Mouse (Mus musculus) testis, adult 2 months (tissue): ENCODE data around the gene Rsad2. TPM values are rescaled to one million over a fixed set of nuclear protein-coding genes. Genes with fewer than 3 reads are reported as not detected.
"Not testable (repeated sequence)": the region's sequence is repeated elsewhere in the genome, so short reads cannot be mapped to it uniquely, and the experiment has no call there.

Experiments
- H3K27ac ChIP-seq: fragments of 200-500 bp; 2 replicates; pipeline ENCODE4 v1.5.1; 2012; ENCODE audit warnings: low read depth, low read length; ENCODE audit not compliant: control insufficient read depth, insufficient read depth
- H3K27me3 ChIP-seq: fragments of 200-500 bp; 2 replicates; pipeline ENCODE4 v1.6.1; 2012; ENCODE audit warnings: mild to moderate bottlenecking, low read length, moderate library complexity; ENCODE audit not compliant: control insufficient read depth, insufficient read depth
- H3K36me3 ChIP-seq: fragments of 200-500 bp; 2 replicates; pipeline ENCODE4 v1.6.1; 2012; ENCODE audit warnings: mild to moderate bottlenecking, low read length; ENCODE audit not compliant: control insufficient read depth, insufficient read depth
- H3K4me1 ChIP-seq: fragments of 200-500 bp; 2 replicates; pipeline ENCODE4 v1.6.1; 2012; ENCODE audit warnings: low read length; ENCODE audit not compliant: control insufficient read depth, insufficient read depth
- H3K4me3 ChIP-seq: fragments of 200-500 bp; 2 replicates; pipeline ENCODE4 v1.5.1; 2012; ENCODE audit warnings: low read depth, mild to moderate bottlenecking, low read length, moderate library complexity, mixed read lengths; ENCODE audit not compliant: control insufficient read depth
- CTCF ChIP-seq: fragments of 200-500 bp; IDR thresholded peaks from 2 replicates; pipeline ENCODE4 v1.5.1; 2012; ENCODE audit warnings: low read depth, mild to moderate bottlenecking, inconsistent platforms, low read length, moderate library complexity; ENCODE audit not compliant: control insufficient read depth, insufficient read depth, insufficient replicate concordance
- POLR2A ChIP-seq: fragments of 200-500 bp; IDR thresholded peaks from 2 replicates; pipeline ENCODE4 v1.6.1; 2012; ENCODE audit warnings: low read depth, mild to moderate bottlenecking, inconsistent platforms, low read length, moderate library complexity; ENCODE audit not compliant: control insufficient read depth
- polyA plus RNA-seq: library from polyadenylated mRNA; depleted of rRNA; stranded (reverse); fragments of >200 nt; gene quantifications from 2 replicates; pipeline ENCODE4 v1.2.3, GENCODE M21; 2012

The Rsad2 gene
- polyA plus RNA-seq, 1 experiment, result 0.07 TPM

DNA sequence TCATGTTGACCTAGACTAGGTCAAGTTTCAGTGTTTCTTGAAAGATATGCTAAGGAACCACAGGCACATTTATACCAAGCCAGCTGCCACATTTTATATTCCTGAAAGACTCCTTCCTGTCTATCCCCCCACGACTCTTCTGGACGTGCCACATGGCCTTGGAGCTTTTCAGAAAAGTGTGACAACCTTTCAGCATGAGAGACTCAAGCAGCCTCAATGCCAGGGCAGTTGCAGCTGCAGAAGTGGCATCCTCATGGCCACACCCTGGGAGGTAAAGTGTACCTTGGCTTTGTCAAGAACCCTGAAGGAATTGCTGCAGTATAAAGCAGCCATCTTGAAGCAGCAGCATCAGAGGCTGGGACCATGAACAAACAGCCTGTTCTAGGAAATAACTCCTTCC, 11.7 kb downstream of the Rsad2 start:
- H3K4me3 ChIP-seq, result no peak overlapping the region
- H3K27me3 ChIP-seq, result no peaks in the 10 kb centered on the region
- H3K36me3 ChIP-seq, result no peaks in the 10 kb centered on the region
- no peaks in the 10 kb centered on the region for H3K4me1 ChIP-seq
- no peak overlapping the region for H3K27ac ChIP-seq
- no peak for TF ChIP-seq CTCF
- no peak for TF ChIP-seq POLR2A

DNA sequence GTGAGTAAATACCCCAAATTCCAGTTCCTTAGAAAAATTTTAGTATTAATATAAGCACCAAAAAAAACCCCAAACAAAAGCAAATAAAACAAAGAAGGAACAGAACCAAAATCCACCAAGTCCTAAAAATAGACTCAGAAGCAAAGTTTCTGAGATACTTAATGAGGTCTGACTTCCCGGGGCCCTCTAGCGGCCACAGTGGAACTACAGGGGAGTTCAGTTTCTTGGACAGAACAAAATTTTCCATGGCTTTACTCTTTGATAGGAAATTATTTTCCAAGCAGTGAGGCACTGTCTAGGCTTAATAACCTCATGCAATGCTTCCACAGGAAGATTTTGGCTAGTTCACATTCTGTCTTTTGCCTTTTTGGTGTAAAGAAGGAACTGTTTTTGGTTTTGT, 12.2 kb downstream of the Rsad2 start:
- Histone ChIP-seq H3K4me3 (no peak overlapping the region), H3K27me3 (no peaks in the 10 kb centered on the region), H3K27ac (no peak overlapping the region), H3K4me1 (no peaks in the 10 kb centered on the region), H3K36me3 (no peaks in the 10 kb centered on the region)
- TF ChIP-seq CTCF (no peak), POLR2A (no peak)

DNA sequence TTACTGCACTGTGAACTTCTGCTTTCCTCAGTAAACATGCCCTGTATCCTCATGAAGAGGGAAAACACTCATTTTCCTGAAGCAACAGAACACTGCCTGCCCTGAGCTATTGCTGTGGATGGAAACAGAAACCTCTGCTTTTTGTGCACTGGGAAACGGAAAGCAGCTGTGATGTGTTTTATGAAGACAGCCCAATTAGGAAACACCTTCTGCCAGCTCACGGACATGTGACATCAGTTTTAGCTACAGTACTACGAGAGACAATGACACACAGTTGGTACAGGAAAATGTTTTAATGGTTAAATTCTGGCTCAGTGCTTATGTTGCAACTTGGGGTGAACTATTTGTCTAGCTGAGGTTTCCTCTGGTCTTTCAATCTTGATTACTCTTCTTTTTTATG, 16.9 kb downstream of the Rsad2 start:
- H3K4me1 ChIP-seq, result no peaks in the 10 kb centered on the region
- no peak overlapping the region for H3K4me3 ChIP-seq
- H3K27ac ChIP-seq, result no peak overlapping the region
- H3K27me3 ChIP-seq, result no peaks in the 10 kb centered on the region
- no peak for TF ChIP-seq CTCF
- TF ChIP-seq POLR2A, result no peak
- no peaks in the 10 kb centered on the region for H3K36me3 ChIP-seq

- Histone ChIP-seq H3K4me3 (no peak overlapping the region), H3K36me3 (no peaks in the 10 kb centered on the region), H3K27ac (no peak overlapping the region), H3K27me3 (no peaks in the 10 kb centered on the region), H3K4me1 (no peaks in the 10 kb centered on the region)
- TF ChIP-seq POLR2A, result no peak
- no peak for TF ChIP-seq CTCF
Observed at GRCm38 (mm10) chr12:26437950-26438349, 18.3 kb downstream of the Rsad2 start.

DNA sequence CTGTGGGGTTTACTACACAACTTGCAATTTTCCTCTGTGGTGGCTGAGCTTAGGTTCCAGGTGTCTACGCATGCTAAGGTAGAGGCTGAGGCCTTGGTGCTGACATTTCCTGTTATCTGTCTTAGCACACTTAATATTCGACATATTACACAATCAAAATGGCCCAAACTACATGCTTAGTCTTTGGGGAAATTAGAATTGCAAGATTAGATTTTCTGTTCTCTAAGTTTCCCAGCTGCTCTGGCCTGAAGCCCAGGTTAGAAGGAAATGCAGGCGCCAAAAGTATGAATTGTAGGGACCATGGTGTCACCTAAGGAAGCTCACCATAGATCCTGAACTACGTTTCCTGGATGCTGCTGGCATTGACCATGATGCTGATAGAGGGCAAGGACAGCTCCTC, 19.9 kb downstream of the Rsad2 start:
- Histone ChIP-seq H3K4me1 (no peaks in the 10 kb centered on the region), H3K27ac (no peak overlapping the region), H3K27me3 (no peaks in the 10 kb centered on the region), H3K4me3 (no peak overlapping the region), H3K36me3 (no peaks in the 10 kb centered on the region)
- TF ChIP-seq CTCF (no peak), POLR2A (no peak)

DNA sequence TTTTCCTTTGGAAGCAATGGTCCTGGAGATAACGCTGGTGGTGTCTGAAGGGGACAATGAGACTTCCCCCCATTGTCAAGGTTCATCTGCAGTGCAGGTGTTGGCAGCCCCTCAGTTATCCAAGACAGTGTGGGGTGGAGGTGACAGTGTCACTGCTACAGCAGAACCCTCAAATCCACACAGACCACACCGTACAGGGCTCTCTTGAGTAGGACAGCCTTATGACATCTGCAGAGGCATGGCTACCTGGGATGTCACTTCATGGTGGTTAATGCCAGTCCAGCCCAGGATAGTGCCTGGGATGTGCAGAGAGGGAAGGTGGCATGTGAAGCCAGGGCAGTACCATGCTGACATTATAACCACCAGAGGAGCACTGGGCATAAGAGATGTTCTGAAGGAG, 27.5 kb downstream of the Rsad2 start:
- not testable (repeated sequence) for H3K4me1 ChIP-seq, H3K4me3 ChIP-seq, H3K27me3 ChIP-seq, H3K27ac ChIP-seq, H3K36me3 ChIP-seq

GRCm38 (mm10) chr12:26424841-26425240, 31.4 kb downstream of the Rsad2 start:
- Histone ChIP-seq H3K4me1 (no peaks in the 10 kb centered on the region), H3K4me3 (no peak overlapping the region)
- TF ChIP-seq CTCF (no peak), POLR2A (no peak)

DNA sequence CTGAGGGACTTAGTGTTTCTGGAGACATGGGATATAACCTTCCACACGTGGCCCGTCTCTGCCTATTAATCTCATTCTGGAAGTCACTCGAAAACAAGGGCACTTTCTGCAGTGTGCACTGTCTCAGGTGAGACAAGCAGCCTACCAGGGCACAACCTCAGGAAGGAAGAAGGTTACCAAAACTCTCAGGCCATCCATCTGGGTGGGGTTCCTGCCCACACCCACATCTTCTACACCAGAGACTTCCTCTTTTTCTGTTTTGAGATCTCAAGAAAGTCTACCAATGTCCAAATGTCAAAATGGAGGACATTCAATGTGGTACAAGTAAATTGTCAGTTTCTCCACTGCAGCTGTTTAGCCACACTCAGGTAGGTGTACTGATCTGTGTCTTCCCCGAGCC, 37.9 kb downstream of the Rsad2 start:
- TF ChIP-seq CTCF (no peak), POLR2A (no peak)
- H3K36me3 ChIP-seq, result no peaks in the 10 kb centered on the region
- H3K4me3 ChIP-seq, result no peak overlapping the region
- no peaks in the 10 kb centered on the region for H3K27me3 ChIP-seq
- peaks cover 8% of the 10 kb centered on the region for H3K4me1 ChIP-seq
- H3K27ac ChIP-seq, result no peak overlapping the region

More at GRCm38 (mm10) chr12:26424841-26425240, 31.4 kb downstream of the Rsad2 start:
- no peak overlapping the region for H3K27ac ChIP-seq
- no peaks in the 10 kb centered on the region for H3K27me3 ChIP-seq
- no peaks in the 10 kb centered on the region for H3K36me3 ChIP-seq
